Mouse (Mus musculus): ENCODE results near the gene Slc35c1. TPM values are rescaled to one million over a fixed set of nuclear protein-coding genes. Genes with fewer than 3 reads are reported as not detected.

Slc35c1 gene
- polyA plus RNA-seq, 1 experiment: 14.7 TPM

DNA sequence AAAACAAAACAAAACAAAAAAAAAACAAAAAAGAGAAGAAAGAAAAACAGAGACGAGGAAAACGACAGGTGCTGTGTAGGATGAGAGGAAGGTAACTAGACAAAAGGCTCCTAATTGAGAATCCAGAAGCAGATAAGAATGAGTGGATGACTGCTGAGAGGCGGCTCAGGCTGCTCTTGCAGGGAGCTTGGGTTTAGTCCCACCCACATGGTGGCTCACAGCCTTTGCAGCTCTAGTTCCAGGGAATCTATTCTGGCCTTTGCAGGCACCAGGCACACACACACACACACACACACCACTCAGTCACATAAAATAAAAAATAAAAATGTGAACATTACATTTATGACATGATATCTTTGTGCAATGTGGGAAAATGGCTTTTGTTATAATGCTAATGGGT is 21.8 kb downstream of the Slc35c1 start:
- DNase-seq (ENCODE audit: extremely low spot score in 1 of 2, low spot score in 1 of 2): no peak

- peak; percentile 82 to 94 for DNase-seq (ENCODE audit: extremely low spot score in 1 of 2, low spot score in 1 of 2)
Measured at GRCm38 (mm10) chr2:92437875-92438274, 22.5 kb downstream of the Slc35c1 start.

DNA sequence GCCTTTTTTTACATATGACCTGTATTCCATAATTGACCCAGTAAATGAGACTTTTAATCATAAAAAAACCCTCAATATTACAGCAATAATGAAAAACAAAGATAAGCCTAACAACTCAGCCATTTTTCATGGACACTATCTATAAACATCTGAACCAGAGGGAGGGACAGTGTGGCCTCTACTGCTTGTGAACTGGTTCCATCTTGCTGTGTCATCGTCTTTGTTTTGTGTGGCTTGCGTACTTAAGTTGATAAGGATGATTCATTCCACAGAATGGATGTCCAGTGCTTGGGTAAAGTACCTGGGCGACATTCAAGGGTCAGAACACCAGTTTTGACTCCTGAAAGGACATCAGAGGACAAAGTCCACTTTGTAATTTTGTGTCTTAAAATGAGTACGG is 23.0 kb downstream of the Slc35c1 start:
- DNase-seq (ENCODE audit: extremely low spot score in 1 of 2, low spot score in 1 of 2): no peak

DNA sequence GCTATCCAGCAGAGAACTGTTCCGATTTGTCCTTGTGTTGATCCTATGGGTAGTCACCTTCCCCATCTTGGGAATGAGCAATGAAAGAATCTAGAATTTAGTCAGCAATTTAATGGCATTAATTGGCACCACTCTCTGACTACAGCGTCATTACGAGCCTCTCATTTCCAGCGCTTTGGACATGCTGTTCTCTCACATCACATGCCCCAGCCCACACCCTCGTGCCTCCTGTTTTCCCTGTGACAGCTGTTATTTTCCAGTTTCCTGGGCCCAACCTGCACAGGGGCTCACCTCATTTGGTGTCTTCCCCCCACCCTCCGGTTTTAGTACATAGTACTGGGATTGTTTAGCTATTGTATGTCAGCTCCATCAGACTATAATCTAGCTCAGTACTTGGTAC is 25.3 kb downstream of the Slc35c1 start:
- DNase-seq (ENCODE audit: extremely low spot score in 1 of 2, low spot score in 1 of 2): no peak

DNA sequence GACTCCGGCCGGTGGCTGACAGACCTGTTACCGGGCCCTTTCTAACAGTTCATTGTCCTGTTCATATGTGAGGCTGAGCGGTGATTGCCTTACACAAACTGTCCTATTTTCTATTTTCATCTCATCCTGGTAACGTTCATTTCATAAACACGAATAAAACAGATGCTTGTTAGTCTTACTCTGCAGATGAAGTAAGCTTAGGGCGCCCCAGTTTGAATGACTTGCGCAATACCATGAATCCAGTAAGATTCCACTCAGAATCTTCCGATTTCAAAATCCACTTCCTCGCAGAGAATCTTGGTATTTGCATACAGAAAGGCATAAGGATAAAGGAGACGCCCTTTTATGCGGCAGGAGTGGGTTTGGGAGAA is 26.0 kb downstream of the Slc35c1 start:
- no peak for DNase-seq (ENCODE audit: extremely low spot score in 1 of 2, low spot score in 1 of 2)

DNA sequence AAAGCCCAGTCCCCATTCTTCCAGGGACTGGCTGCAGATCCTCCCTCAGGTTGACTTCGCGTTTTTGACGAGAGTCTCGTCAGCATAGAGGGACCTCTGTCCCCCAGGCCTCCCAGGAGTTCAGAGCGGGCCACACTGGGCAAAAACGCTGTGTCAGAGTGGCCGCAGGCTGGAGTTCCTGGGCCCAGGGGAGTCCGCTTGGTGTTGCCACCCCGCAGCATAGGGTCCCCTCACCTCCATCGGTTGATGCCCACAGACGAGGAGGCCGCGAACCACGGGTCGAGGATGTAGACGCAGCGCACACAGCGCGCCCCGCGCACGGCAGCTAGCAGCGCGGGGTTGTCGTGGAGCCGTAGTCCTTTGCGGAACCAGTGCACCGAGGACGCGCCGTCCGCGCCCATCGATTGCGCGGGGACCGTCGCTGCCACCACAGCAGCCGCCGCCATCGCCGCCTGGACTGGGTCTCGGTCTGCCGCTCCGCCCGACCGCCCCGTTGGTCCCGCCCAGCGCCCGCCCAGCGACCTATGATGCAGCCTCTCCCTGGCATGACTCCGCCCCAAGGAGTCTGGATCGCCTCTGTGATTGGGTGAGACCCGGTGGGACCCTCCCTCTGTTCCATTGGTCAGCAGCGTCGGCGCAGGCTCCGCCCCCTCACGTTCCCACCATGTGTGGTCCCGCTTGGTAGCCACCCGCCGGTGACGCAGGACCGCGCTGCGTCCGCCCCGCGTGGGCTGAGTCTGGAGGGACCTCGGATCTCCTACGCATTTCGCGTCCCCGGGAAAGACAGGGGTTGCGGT is 26.6 kb downstream of the Slc35c1 start, which contains the start of gene Cry2:
TSS of gene Cry2 (minus strand) at position 466 of the 797 bp plus-strand sequence.
- peak; percentile 97 to 99 for DNase-seq (ENCODE audit: extremely low spot score in 1 of 2, low spot score in 1 of 2)

GRCm38 (mm10) chr2:92432299-92433295 is 27.7 kb downstream of the Slc35c1 start:
- DNase-seq (ENCODE audit: extremely low spot score in 1 of 2, low spot score in 1 of 2): no peak

- no peak for DNase-seq (ENCODE audit: extremely low spot score in 1 of 2, low spot score in 1 of 2)
Measured at GRCm38 (mm10) chr2:92431611-92432179, 28.6 kb downstream of the Slc35c1 start.

DNA sequence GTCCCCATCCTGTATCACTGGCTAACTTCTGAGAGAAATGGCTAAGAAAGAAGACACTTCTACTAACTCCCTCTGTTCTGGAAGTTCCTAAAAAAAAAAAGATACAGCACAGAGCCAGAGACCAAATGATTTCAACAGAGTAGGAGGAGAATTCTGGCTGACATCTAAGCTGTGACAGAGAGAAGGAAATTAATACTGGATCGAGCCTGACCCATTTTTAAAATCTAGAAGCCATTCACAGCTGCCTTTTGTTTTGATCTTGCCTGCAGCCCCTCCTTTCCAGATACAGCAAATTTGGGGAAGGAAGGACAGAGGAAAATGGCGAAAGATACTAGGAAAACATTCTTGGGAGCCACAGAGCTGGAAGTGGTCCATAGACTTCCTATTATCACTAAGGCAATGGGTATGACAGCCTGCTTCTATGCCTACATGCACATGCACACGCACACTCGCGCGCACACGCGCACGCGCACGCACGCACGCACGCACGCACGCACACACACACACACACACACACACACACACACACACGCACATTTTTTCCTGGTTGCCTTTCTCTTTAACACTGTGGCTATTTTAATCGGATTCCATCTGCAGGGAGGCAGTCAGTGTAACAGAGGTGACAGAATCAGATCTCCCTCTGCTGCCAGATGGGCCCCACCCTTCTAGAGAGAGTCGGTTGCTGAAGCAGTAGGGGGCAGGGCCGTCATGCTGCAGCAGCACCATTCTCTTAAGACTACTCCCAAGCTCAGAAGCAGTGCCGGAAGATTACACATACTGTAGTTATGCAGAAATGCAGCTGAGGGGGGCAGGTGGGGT is 29.4 kb downstream of the Slc35c1 start:
- peak; percentile 77 for DNase-seq (ENCODE audit: extremely low spot score in 1 of 2, low spot score in 1 of 2)

DNA sequence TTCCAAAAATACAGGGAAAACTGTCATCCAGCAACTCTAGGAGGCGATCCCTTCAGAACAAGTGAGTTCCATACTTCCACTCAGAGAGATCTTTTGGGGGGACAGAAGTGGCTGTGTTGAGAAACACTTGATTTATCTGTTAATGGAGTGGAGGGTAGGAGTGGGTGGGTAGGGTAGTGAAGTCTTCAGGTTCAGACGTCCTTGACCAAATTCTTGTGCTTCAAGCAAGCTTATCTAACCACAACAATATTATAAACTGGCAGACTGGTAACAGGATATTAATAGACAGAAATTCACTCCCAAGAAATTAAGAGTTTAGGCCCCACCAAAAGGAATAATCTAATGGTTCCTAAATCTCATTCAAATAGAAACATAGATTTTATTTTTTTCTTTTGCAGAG is 30.2 kb downstream of the Slc35c1 start:
- no peak for DNase-seq (ENCODE audit: extremely low spot score in 1 of 2, low spot score in 1 of 2)

- DNase-seq (ENCODE audit: extremely low spot score in 1 of 2, low spot score in 1 of 2): peak; percentile 83 to 91
Measured at GRCm38 (mm10) chr2:92427882-92428281, 32.5 kb downstream of the Slc35c1 start.

DNA sequence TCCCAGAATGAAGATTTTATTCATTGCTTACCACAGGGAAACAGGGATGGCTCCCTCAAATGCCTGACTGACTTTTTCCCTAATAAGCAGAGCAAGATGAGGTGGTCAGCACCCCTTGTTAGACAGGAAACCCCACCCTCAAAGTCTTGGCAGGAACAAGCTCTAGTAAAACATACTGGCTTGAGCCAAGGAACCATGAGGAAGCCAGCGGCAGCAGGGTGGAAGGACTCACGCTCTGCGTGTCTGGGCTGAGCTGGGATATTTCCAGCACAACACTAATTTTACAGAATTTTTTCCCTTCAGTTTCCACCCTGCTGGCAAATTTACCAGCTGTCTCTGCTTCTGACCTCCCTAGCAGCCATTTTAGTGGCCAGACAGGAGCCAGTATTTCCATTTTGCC is 33.9 kb downstream of the Slc35c1 start:
- no peak for DNase-seq (ENCODE audit: extremely low spot score in 1 of 2, low spot score in 1 of 2)

- DNase-seq (ENCODE audit: extremely low spot score in 1 of 2, low spot score in 1 of 2): no peak
Measured at GRCm38 (mm10) chr2:92425366-92425765, 35.0 kb downstream of the Slc35c1 start.

GRCm38 (mm10) chr2:92424462-92425308 is 35.7 kb downstream of the Slc35c1 start:
- DNase-seq (ENCODE audit: extremely low spot score in 1 of 2, low spot score in 1 of 2): peak; percentile 69 to 76

- peak; percentile 82 to 92 for DNase-seq (ENCODE audit: extremely low spot score in 1 of 2, low spot score in 1 of 2)
Measured at GRCm38 (mm10) chr2:92423702-92424461, 36.5 kb downstream of the Slc35c1 start.

GRCm38 (mm10) chr2:92423156-92423555 is 37.2 kb downstream of the Slc35c1 start:
- no peak for DNase-seq (ENCODE audit: extremely low spot score in 1 of 2, low spot score in 1 of 2)

DNA sequence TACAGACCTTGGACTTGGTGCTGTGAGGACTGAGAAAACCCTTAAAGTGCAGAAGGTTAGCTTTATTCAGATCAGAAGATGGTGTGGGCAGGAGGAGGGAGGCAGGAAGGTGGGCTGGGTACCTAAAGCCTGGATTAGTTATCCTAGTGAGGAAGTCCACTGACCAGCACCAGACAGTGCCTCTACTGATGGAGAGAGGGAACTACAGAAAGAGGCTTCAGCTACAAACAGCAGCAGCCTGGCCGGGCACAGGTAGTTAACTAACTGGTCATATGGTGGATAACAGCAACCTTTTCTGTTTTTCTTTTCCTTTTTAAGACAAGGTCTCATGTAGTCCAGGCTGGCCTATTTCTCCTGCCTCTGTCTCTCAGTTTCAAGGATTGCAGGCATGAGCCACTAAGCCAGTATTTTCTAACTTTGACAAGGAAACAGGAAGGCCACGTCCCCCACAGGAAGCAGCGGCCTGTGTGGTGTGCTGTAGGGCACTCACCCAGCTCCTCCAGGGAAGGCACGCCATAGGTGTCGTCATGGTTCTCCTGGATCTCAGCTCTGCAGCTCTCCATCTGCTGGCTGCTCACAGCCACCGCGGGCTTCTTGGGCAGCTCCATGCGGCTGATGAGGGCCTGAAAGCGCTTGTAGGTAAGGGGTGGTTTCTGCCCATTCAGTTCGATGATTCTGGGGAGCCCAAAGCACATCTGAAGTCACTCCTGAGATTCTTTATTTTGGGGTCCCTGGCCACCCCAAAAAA is 37.8 kb downstream of the Slc35c1 start:
- DNase-seq (ENCODE audit: extremely low spot score in 1 of 2, low spot score in 1 of 2): no peak
